Mouse (Mus musculus) megakaryocyte-erythroid progenitor cell, adult 5-6 weeks (primary cell): ENCODE measurements around the gene Wwox. TPM values are rescaled to one million over a fixed set of nuclear protein-coding genes. Genes with fewer than 3 reads are reported as not detected.

Experiments
- ATAC-seq: replicated peaks from 2 replicates; pipeline ENCODE4 v1.8.0; 2016; ENCODE audit warnings: mild to moderate bottlenecking, inconsistent platforms; ENCODE audit not compliant: severe bottlenecking, poor library complexity, low FRiP score, low TSS enrichment
- total RNA-seq, 2 experiments: library from RNA; stranded (forward) in 1 of 2; stranded (reverse) in 1 of 2; fragments of 200-1000, 215-1000 nt in 1 of 2; fragments of >200 nt in 1 of 2; fragmentation: Nextera tagmentation in 1 of 2; gene quantifications; 2 replicates each; pipeline ENCODE4 v1.2.3; 2014 to 2017

The Wwox gene
- total RNA-seq, 2 experiments from 2014 or later = 8.5 to 28.7 TPM

DNA sequence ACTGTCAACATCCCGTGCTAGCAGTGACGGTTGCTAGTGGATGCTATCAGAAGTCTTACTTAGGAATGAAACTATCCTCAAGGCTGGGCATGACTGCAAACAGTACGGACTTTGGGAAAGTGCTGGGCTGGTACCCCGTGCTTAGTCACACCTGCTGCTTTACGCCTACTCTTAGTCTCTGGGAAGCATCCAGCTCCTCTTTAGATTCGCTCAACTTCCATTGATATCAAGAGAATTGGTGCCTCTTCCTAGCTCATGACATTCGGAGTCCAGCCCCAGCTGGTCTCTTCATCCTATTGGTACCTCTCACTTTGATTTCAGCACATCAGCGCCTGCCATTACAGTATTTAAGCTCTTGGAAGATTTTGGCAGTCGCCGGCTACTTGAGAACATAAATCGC, 23.1 kb downstream of the Wwox start:
- no peak for ATAC-seq

- no peak for ATAC-seq
Measured at GRCm38 (mm10) chr8:114463305-114463704, 23.9 kb downstream of the Wwox start.

GRCm38 (mm10) chr8:114468526-114469207, 29.2 kb downstream of the Wwox start:
- ATAC-seq = no peak

DNA sequence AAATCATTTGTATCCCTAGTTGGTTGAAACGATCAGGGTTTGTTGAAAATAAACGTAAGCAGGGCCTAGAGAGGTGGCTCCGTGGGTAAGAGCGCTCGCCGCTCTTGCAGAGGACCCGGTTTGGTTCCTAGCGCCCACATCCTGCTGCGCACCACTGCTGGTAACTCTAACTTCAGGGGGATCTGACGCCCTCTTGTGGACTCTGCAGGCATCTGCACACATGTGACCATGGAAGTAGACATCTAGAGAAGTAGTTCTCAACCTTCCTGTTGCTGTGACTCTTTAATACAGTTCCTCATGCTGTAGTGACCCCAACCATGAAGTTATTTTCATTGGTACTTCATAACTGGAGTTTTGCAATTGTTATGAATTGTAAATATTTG, 29.7 kb downstream of the Wwox start:
- no peak for ATAC-seq

DNA sequence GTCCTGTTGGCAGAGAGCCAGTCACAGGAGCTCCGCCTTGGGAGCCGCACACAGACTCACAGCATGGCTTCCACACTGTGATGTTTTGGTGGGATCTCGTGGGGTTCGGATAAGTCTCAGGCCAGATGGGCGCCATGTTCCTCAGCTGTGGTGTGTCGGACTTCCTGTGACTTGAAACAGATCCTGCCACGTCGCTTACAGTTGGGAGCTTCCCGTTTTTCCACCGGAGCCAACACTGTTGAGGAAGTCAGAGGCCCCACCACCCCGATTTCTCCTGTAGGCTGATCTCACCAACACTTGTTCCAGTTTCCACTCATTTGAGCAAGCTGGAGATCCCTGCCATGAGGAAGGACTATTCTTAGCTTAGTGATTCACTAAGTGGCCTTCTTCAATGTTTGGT, 34.1 kb downstream of the Wwox start:
- ATAC-seq = no peak

GRCm38 (mm10) chr8:114476919-114477318, 37.5 kb downstream of the Wwox start:
- ATAC-seq = no peak

DNA sequence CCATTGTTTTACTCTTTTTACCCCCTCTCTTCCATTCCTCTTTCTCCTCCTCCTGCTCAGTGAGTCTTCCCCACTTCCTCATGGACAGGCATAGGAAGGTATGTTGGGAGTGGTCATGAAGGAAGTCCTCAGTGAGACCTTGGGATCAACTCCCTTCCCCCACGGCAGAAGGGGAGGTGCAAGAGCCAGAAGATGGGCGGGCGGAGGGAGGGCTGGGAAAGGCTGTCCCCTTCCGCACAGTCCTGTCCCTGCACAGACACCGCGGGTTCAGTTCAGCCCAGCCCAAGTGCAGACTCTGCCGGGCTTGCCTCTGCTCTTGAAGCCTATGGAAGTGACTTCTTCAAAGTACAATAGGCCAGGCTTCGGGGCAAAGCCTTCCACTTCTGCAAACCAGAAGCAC, 38.3 kb downstream of the Wwox start:
- ATAC-seq = no peak

- no peak for ATAC-seq
Measured at GRCm38 (mm10) chr8:114479749-114480148, 40.3 kb downstream of the Wwox start.

DNA sequence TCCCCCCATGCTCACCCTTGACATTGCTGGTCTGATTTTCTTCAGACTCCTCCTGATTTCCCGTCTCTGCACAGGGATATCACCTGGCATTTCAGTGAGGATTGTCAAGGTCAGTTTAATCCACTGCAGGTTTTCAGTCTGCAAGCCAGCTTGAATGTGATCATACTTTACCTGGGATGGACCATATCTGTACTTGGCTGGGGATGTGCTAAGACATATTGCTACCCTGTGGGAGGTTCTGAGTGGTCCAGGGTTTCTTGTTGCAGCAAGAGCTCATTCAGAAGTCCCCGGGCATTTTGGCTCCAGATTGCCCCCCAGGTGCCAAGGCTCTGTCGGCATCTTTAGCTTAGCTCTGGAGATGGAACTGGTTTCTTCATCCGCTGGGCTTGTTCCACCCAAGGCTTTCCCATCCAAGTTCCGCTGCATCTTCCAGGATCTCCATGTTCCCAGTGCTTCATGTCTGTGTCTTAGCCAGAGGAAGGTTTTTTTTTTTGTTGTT, 52.3 kb downstream of the Wwox start:
- no peak for ATAC-seq

- no peak for ATAC-seq
Measured at GRCm38 (mm10) chr8:114499448-114500144, 60.1 kb downstream of the Wwox start.

- ATAC-seq = no peak
Measured at GRCm38 (mm10) chr8:114501906-114502305, 62.5 kb downstream of the Wwox start.

DNA sequence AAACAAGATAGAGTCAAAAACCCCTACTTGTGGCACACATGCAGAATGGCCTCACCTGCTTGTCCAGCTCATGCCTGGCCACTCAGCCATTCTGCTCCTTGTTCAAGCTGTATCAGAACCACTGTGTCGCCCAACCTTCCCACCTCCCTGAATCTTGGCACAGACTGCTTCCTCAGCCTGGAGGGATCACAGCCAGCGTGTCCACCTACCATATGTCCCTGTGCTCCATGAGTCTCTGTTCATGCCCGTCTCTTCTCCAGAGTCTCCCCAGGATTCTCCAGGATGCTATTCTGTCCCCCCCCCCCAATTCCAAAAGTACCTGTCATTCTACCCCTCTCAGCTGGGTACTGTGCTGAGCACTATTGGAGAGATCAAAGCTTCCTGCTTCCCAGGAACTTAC, 63.7 kb downstream of the Wwox start:
- no peak for ATAC-seq

DNA sequence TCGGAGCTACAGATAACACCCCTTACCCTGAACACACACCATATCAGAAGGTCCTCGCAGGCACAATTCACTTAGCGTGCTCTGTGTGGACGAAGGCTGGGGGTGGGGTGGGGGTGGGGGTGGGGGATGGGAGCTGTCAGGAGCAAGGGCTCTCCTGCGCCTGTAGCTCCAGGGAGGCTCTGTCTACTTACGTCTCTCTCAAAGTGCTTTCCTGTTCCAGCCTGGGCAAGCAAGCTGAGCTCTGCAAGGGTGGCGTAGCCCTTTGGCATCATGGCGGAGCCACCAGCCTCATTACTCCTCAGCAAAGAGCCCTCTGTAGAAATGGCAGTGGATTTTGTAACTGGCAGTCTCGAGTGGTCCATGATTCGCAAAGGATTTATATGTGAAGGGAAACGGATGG, 65.4 kb downstream of the Wwox start:
- ATAC-seq = no peak

DNA sequence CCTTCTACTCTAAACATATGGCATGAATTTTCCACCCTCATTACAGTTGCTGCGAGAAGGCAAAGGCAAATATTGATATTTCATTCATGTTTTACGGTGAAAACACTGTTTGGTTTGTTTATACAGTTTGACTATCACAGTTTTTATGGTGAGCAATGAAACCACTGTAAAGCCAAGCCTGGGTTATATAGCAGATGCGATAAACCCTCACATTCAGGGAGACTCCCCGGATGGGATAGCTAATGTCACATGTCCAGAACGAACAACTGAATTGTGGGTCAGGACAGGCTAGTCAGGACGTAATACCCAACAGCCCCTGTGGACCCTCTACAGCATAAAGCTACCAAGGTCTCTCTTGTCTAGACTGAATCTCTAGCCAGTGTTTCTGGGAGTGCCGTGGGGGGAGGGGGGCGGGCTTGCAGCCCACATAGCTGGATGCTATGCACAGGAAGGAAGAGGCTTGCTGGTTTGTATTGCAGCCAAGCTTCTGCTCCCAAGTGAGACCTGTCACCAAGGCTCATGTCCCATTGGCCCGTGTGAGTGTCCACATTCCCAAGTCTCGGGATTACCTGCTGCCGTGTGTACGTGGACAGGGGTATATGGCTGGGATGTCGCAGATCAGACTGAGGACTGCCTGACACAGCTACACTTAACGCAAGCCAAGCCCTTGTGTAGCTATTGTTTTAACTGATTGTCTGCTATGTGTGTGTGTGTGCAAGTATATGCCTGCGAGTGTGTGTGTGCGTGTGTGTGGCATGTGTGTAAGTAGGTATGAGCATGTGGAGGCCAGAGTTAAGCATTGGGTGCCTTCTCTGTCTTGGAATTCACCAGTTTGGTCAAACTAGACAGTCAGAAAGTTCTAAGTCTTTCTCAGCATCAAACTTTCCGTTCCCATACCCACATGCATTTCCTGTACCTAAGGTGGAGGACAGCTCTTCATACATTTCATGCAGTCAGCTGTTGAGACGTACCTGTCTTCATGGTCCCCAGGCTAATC, 66.2 kb downstream of the Wwox start:
- ATAC-seq = no peak

DNA sequence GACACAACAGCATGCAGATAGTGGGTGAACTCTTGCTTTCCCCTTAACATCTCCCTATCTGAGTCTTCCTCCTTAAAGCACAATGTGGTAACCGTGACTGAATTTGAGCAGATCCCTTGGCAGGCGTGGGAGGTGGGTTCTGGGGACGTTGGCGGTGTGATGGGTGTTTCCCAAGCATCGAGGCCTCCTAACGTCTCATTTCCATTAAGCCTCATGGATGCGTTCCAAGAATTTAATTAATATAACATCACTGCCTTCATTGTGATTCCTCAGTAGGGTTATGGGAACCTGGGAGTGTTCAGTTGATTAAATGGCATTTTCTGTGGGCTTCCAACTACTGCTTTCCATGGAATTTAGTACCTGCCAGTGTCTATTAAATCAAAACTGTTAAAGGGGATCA, 67.9 kb downstream of the Wwox start:
- no peak for ATAC-seq

- ATAC-seq = no peak
Measured at GRCm38 (mm10) chr8:114510226-114510625, 70.8 kb downstream of the Wwox start.

DNA sequence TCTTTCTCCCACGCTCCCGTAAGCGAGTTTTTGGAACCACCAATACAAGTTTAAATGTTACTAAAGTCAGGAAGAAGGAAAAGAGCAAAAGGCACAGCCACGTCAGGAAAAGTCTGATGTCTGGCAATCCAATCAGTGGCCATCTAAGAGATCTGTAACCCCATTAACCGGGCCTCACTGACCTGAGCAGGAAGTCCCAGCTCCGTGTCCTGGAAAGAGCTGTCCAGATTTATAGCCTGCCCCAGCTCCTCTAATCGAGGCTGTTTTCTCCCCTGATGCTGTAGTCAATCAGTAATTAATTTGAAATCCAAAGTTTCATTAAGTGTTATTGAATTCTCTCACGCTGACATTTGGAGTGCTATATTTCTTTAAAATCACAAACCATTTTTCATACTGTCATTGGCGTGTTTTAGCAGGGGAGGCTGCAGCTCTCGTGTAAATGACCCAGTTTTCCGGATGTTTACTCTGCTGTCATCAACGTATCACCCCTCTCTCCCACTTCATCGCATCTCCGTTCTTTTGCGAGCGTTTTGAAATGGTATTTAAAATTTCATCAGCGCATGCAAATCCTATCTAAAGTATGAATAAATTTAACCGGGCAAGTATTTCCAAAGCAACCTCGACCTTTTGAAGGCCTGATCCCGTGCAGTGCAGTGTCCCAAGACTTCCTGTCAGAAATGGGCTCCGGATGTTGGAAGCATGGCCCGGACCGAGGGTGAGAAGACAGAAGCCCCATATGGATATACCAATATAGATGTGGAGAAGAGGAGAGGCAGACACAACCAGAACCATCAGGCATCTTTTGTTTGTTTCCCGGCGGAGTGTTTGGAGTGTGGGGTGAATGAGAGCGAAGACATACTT, 72.8 kb downstream of the Wwox start:
- ATAC-seq = no peak

- ATAC-seq = no peak
Measured at GRCm38 (mm10) chr8:114514692-114515091, 75.2 kb downstream of the Wwox start.

- ATAC-seq = no peak
Measured at GRCm38 (mm10) chr8:114523061-114523460, 83.6 kb downstream of the Wwox start.
